Comparison of ENCODE assay signal across 21 mouse cellular contexts in the genomic region with DNA sequence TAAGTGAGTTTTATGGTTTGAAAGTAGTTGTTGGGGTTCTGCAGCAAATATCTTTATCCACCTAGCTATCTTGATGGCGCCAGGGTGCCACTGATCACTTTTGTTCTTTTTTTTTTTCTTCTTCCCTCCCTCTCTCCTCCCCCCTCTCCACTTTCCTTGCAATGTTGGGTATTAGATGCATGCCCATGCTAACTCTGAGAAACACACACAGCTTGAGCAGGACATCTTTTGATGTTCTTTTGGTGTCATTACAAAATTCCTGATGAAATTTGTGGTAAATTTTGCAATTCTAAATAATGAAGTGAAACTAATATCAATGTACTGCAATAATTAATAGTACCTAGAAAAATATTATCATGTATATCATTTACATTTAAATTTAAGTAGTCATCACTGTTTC.
"Had no signal": no experiment of that assay in that cellular context is flagged by ENCODE, and none has a peak within 500 bp of the region (broad histone marks: within the 10 kb centered on the region; RNA-seq: fewer than 3 reads in every experiment).

No protein-coding gene starts in this region.

- DNase-seq: cerebellum, adult 2 months; cerebellum, adult 8-10 months; cerebellum, adult 9-11 months; cerebellum, postnatal 10 days; cerebellum, postnatal 14 days; cerebellum, postnatal 25 days; cerebellum, postnatal 36 days; embryo, embryonic 11 days; forebrain, postnatal 0 days; gastrocnemius, adult 2 months; gastrocnemius, postnatal 10 days; gastrocnemius, postnatal 14 days; gastrocnemius, postnatal 25 days; gastrocnemius, postnatal 36 days; heart, adult 11 months; heart, adult 18-20 months; heart, adult 2 months had no signal

- ATAC-seq: forebrain, embryonic 13.5 days; forebrain, embryonic 14.5 days; forebrain, embryonic 15.5 days; forebrain, embryonic 16.5 days; forebrain, postnatal 0 days had no signal
